Mouse (Mus musculus) heart, postnatal 14 days (tissue): ENCODE measurements around the gene Clec2h. TPM values are rescaled to one million over a fixed set of nuclear protein-coding genes. Genes with fewer than 3 reads are reported as not detected.

ENCODE experiments used
- DNase-seq, 2 experiments: peaks; one replicate each; pipeline ENCODE4 v3.0.0; 2021 to 2022
- intact Hi-C: fragments of 180-260 bp; cut with DNase I; formaldehyde crosslinking; loops from one replicate; pipeline ENCODE4 v1.15.1; 2025
- total RNA-seq, 2 experiments: library from RNA; stranded (reverse); gene quantifications; 2 replicates each; pipeline ENCODE4 v1.2.3; 2021

The Clec2h gene
- total RNA-seq, 2 experiments from 2014 or later, result 0.22 to 0.60 TPM

DNA sequence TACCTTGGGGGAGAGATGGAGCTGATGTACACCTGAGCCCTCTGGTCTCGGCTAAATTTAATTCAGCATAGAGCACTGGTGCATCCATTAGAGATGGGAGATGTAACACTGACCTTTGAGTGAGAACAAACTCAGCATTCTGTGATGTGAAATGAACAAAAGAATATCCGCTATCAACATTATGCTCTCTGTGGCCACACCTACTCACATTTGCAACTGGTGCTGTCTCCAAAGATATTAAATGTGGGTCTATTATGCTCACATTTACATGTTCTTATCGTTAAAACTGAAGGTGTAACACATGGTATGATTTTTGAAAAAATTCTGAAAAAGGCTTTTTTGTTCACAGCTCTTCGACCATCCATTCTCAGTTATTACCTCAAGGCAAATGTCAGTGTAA lies 60.8 kb downstream of the Clec2h start, which contains the start of gene Klrb1:
Klrb1 (minus strand) TSS at position 101 of the 400 bp plus-strand sequence.
- no peak for DNase-seq
- intact Hi-C loops, result no loop called here

Other genes starting within 250 kb of the Clec2h start
- 10 to 100 TPM; 22.3 to 23.2 TPM for gene Itfg2, start 237.5 kb upstream of the Clec2h start, total RNA-seq
- 100 to 1,000 TPM; 259 to 278 TPM for gene Fkbp4, start 223.7 kb upstream of the Clec2h start, total RNA-seq
- 1 to 10 TPM in 1 of 2 experiments, under 1 TPM in 1; 1.00 to 1.1 TPM for gene Pzp, start 135.7 kb upstream of the Clec2h start, total RNA-seq
- gene A2ml1, start 80.8 kb upstream of the Clec2h start, total RNA-seq, result not detected
- not detected for gene Klrb1a, start 38.9 kb upstream of the Clec2h start, total RNA-seq
- gene Klrb1, start 60.7 kb downstream of the Clec2h start, total RNA-seq, result not detected
- under 1 TPM in 1 of 2 experiments, not detected in 1; 0.12 TPM for gene Klrb1c, start 126.8 kb downstream of the Clec2h start, total RNA-seq
- gene Gm44511, start 163.9 kb downstream of the Clec2h start, total RNA-seq, result not detected
- gene Klrb1b, start 163.9 kb downstream of the Clec2h start, total RNA-seq, result under 1 TPM in 1 of 2 experiments, not detected in 1; 0.17 TPM
- under 1 TPM; 0.19 to 0.68 TPM for gene Clec2i, start 225.2 kb downstream of the Clec2h start, total RNA-seq
- under 1 TPM; 0.45 to 0.93 TPM for gene BC035044, start 228.7 kb downstream of the Clec2h start, total RNA-seq